ENCODE assay signal across 10 mouse cellular contexts in genomic region chr1:150874025-150874424, GRCm38 (mm10).
"Had no signal": no experiment of that assay in that cellular context is flagged by ENCODE, and none has a peak within 500 bp of the region (broad histone marks: within the 10 kb centered on the region; RNA-seq: fewer than 3 reads in every experiment).

No protein-coding gene starts in this region.

- H3K4me1 ChIP-seq: liver, embryonic 15.5 days; megakaryocyte, embryonic 14.5 days; neural tube, embryonic 12.5 days had no signal

- H3K36me3 ChIP-seq: limb, embryonic 10.5 days; liver, embryonic 15.5 days; neural tube, embryonic 12.5 days had no signal

- H3K9ac ChIP-seq: liver, embryonic 15.5 days; lung, embryonic 14.5 days; neural tube, embryonic 12.5 days had no signal

- H3K27me3 ChIP-seq: liver, embryonic 15.5 days; megakaryocyte, embryonic 14.5 days; neural tube, embryonic 12.5 days had no signal

- H3K4me2 ChIP-seq: liver, embryonic 11.5 days; liver, embryonic 15.5 days; lung, embryonic 14.5 days; neural tube, embryonic 12.5 days had no signal

- DNase-seq: kidney, postnatal 25 days; thymus, postnatal 4 days had no signal

- H3K27ac ChIP-seq: left cerebral cortex, adult 2 months; limb, embryonic 10.5 days; liver, embryonic 15.5 days; macrophage; neural tube, embryonic 12.5 days had no signal

- H3K9me3 ChIP-seq: limb, embryonic 10.5 days; liver, embryonic 15.5 days; megakaryocyte, embryonic 14.5 days; neural tube, embryonic 12.5 days had no signal

- H3K4me3 ChIP-seq: left cerebral cortex, adult 2 months; limb, embryonic 10.5 days; liver, embryonic 15.5 days; megakaryocyte, embryonic 14.5 days; neural tube, embryonic 12.5 days had no signal
